Mouse (Mus musculus) 3T3-L1 (cell line): ENCODE measurements around the gene Zfp408.
A peak's percentile ranks its signal among the peaks of the same experiment; 100 is the strongest.
"Not testable (repeated sequence)": the region's sequence is repeated elsewhere in the genome, so short reads cannot be mapped to it uniquely, and the experiment has no call there.

Experiments used
- DNase-seq: peaks from one replicate; pipeline ENCODE4 v3.0.0-alpha.2; 2015; ENCODE audit warnings: low read depth, low spot score

Zfp408 gene

DNA sequence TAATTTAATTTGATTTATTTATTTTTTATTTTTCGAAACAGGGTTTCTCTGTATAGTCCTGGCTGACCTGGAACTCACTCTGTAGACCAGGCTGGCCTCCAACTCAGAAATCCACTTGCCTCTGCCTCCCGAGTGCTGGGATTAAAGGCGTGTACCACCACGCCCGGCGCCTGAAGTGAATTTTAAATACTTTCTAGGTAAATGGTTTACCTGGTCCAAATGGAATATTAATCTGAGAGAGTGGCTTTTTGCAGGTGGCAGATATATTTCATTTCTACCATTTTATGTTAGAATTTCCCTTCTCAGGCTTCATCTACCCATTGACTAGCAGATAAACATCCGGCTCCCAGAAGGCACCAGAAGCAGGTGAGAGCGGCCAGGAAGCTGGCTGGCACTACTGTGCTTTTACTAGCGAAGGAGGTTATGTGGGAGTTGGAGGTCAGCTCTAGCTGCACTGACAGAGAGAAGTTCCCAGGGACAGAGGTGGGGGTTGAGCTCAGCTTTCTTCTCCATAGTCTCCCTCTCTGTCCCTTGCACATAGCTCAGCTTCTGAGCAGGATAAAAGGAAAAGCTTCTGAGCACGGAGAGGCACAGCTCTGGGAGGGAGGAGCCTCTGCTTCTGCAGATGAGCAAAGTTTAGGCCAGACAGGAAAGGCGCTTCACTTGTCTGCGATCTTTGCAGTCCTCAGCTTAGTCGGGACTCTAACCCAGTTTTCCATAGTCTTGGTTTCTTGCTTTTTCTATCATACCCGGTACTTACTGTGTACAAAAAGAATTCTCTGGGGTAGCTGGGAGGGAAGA, 2.1 kb upstream of the Zfp408 start:
- no peak for DNase-seq

- DNase-seq, result no peak
These were observed 887 bp upstream of the Zfp408 start for GRCm38 (mm10) chr2:91650360-91650995.

DNA sequence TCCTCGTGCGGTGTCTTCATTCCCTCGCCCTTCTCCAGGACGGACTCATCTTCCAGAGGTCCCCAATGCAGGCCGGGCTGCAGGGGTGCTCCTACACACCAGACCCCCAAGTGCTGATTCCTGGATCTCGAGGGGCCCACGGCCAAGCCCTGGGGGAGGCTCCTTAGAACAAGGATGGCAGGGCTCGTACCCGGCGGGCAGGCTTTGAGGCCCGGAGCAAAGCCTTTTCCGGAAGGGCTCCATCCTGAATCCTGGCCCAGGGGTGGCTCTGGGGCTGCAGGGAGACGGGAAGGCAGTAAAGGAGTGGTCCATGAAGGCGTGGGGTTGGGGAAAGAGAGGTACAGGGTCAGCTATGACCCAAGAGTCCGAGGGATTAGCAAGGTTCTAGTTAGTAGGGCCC, 439 bp downstream of the Zfp408 start:
- no peak for DNase-seq

DNA sequence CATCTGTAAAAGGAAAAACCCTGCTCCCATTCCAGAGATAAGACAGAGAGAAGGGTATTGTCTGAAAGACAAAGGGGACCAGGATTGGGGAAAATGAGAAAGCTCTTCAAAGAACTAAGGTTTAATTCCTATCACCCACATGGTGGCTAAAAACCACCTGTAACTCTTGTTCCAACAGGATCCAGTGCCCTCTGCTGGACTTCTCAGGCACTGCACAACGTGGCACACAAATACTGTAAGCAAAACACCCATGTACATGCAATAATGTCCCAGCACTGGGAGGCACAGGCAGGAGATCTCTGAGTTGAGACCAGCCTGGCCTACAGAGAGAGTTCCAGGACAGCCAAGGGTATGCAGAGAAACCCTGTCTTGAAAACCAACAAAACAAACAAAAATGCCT, 2.9 kb downstream of the Zfp408 start:
- peak; percentile 88 for DNase-seq

GRCm38 (mm10) chr2:91645811-91646210, 3.8 kb downstream of the Zfp408 start:
- no peak for DNase-seq

DNA sequence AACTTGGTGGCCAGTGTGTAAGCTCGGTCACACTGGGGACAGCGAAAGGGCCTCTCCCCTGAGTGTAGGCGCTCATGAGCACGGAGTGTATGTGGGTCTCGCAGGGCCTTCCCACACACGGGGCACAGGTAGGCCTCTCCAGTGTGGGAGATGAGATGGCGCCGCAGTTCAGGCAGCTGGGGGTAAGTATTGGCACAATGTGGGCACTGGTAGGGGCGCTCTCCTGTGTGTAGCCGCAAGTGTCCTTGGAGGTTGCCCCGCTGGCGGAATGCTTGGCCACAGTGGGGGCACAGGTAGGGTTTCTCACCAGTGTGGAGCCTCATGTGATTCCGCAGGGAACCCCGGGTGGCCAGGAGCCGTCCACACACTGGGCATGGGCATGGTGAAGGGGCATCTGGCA, 4.2 kb downstream of the Zfp408 start:
- no peak for DNase-seq

DNA sequence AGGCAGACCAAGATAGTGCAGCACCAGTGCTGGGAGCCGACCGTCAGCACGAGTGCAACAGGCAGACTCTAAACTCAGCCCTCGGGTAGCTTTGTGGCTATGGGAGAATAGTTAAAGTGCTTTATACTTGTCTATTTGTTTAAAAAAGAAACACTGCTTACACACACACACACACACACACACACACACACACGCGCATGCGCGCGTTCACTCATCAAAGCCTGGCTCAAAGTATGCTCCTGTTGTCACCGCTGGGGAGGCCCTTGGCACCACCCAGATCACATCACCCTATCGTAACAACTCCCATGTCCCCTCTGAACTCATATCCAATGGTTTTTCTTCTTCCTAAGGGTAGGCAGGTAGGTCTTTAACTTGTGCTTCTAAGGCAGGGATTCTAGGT, 5.6 kb downstream of the Zfp408 start:
- no peak for DNase-seq

DNA sequence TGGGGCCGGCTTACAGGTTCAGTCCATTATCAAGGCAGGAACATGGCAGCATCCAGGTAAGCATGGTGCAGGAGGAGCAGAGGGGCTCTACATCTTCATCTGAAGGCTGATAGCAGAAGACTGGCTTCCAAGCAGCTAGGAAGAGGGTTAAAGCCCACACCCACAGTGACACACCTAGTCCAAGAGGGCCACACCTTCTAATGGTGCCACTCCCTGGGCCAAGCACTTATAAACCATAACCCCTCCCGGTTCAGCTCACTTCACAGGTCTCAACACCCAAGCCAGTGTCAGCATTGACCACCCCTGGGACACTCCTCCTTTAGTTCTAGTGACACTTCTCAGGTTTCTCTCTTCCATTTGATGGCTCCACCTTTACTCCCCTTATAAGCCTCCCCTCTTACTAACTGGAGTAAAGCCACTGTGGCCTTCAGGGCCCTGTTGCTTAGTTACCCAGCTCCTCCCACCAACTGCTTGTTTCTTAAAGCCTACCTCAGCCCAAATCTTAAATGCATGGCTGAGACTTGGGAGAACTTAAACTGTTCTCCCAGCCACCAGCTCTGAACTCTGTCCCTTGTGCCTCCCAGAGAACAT, 6.7 kb downstream of the Zfp408 start:
- no peak for DNase-seq

DNA sequence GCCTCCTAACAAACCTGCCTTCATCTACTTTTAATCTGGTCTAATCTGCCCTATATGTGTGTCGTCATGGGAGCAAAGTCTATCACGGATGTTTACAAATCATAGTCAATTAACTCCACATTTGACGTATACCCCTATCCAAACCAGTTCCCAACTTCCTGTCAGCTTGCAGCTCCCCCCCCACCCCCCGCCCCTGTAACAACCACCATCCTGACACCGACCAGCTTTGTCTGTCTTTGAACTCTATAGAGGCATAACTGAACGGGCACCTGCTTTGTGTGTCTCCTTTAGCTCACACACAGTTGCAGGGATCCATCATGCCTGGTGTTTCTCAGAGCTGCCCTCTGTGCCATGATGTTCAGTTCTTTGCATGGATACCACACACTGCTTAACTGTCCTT, 10.7 kb downstream of the Zfp408 start:
- no peak for DNase-seq

- DNase-seq, result no peak
These were observed 12.8 kb downstream of the Zfp408 start for GRCm38 (mm10) chr2:91636727-91637338.

DNA sequence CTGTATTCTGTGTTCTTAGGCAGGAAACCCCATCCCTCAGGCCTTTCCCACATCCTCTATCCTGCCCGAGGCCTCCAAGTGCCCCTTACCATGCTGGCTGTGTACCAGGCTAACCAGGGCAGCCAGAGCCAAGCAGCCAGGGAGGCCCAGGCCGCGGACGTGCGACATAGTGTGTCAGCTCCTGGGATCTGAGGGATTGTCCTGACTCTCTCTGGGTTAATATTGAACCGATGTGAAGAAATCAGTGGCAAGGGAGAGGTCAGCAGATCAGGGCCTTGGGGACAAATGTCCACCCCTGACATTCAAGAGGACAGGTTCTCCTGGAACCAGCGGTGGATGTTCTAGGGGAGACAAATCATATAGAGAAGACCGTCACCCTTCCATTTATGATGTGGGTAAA, 13.4 kb downstream of the Zfp408 start, which contains the start of gene F2:
Gene F2 (minus strand): TSS at position 186 of the 400 bp plus-strand sequence.
- DNase-seq, result no peak

DNA sequence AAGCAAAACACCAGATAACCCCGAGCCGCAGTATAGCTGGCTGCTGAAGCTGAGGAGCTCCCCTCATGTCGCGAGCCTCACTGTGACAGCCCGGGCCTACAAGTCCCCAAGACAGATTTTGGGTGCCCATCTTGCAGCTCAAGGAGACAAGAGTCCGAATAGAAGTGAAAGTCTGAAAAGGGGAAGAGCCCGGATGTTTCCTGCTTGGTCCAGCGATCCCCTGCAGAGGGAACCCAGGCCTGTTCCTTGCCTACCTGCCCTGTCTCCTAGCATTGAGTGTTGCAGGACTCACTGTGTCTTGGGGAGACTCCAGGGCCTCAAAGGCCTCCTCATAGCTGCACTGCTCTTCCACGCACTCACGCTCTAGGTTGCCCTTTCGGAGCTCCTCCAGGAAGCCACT, 14.1 kb downstream of the Zfp408 start:
- no peak for DNase-seq

- DNase-seq, result no peak
These were observed 14.8 kb downstream of the Zfp408 start for GRCm38 (mm10) chr2:91634841-91635240.

DNA sequence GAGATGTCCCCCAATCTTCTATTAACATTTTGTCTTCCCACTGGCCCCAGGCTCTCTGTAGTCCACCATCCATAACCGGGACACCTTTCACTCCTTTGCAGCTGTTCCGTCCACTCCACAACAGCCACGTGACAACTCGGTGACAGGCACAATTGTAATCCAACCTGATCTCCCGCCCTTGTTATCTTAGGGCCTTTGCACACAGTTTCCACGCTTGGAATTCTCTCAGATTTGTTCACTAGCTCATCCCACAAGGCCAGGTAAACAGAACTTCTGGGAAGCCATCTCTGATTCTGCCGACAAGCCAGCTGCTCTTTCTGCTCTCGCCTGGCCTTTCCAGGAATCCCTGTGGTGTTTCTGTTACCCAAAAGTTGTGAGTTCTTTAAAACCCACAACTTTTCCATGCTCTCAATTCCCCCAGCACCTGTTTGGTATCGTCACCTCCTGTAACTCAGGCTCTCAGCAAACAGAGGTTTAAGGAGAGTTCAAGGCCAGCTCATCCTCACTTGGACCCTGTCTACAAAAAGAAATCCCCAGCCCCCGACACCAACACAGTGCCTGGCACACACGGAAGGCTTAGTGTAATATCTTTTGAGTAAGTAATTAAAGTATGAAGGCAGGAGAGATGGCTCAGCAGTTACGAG, 16.1 kb downstream of the Zfp408 start:
- DNase-seq, result no peak

DNA sequence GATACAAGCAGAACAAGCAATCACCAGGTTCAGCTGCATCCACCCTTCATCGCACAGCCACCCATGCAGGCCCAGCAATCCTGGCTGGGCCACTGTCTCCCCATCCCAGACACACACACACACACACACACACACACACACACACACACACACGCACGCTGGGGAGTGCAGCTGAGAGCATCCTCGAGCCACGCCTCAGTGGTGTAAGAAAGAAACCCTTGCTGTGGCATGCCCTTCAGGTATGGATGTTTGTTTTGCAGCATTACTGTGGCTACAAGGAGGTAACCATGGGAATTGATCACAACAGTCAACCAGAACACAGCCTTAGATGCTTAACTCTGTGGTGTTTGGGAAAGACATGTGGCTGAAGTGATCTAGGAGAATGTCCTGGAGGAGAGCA, 17.3 kb downstream of the Zfp408 start:
- no peak for DNase-seq

GRCm38 (mm10) chr2:91631826-91632225, 17.8 kb downstream of the Zfp408 start:
- no peak for DNase-seq

- no peak for DNase-seq
These were observed 19.2 kb downstream of the Zfp408 start for GRCm38 (mm10) chr2:91630384-91630783.

DNA sequence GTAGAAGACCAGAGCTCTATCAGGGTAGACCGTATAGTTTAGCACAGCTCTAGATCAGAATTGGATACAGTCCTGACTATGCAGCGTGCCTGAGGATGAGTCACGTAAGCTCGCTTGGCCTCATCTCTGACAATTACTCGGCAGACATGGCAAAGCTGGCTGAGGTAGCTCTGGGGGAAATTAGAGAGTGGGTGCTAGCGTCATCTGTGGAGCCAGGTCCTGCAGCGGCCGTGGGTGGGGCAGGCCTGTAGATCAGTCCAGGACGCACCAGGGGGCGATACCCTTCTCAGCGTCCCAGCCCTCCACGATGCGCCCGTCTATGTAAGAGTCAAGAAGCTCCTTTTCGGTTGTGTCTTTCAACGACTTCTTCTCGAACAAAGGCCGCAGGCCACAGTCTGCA, 19.9 kb downstream of the Zfp408 start:
- peak; percentile 39 for DNase-seq

- no peak for DNase-seq
These were observed 21.4 kb downstream of the Zfp408 start for GRCm38 (mm10) chr2:91628171-91628570.

- DNase-seq, result no peak
These were observed 22.1 kb downstream of the Zfp408 start for GRCm38 (mm10) chr2:91627486-91627885.

- DNase-seq, result not testable (repeated sequence)
These were observed 26.2 kb downstream of the Zfp408 start for GRCm38 (mm10) chr2:91623366-91623765.

GRCm38 (mm10) chr2:91622356-91622755, 27.2 kb downstream of the Zfp408 start:
- DNase-seq, result no peak
